Mouse (Mus musculus) CD4-positive, CD25-positive, alpha-beta regulatory T cell, adult 4 months (primary cell): ENCODE measurements around the gene Tex46. TPM values are rescaled to one million over a fixed set of nuclear protein-coding genes. Genes with fewer than 3 reads are reported as not detected.

Experiments used
- ATAC-seq: one replicate; pipeline ENCODE4 v1.8.0; 2017
- polyA plus RNA-seq, 2 experiments: library from polyadenylated mRNA; unstranded; fragments of 100-300 nt; shearing (Covaris generic); gene quantifications; one replicate each; pipeline ENCODE4 v1.2.1; 2017

The Tex46 gene
- not detected for polyA plus RNA-seq

GRCm38 (mm10) chr4:136610387-136610856 is at the start of gene Tex46:
Gene Tex46, plus strand, starts transcription at chr4:136610437.
- no peak for ATAC-seq

- no peak for ATAC-seq
These were observed 47.5 kb upstream of the Tex46 start for GRCm38 (mm10) chr4:136562755-136563154.

- ATAC-seq, result no peak
These were observed 41.6 kb upstream of the Tex46 start for GRCm38 (mm10) chr4:136568629-136569028.

GRCm38 (mm10) chr4:136569998-136570397 is 40.2 kb upstream of the Tex46 start:
- ATAC-seq, result peak; percentile 86

- no peak for ATAC-seq
These were observed 28.4 kb upstream of the Tex46 start for GRCm38 (mm10) chr4:136581885-136582284.

GRCm38 (mm10) chr4:136587221-136587827 is 22.9 kb upstream of the Tex46 start:
- no peak for ATAC-seq

- ATAC-seq, result no peak
These were observed 22.2 kb upstream of the Tex46 start for GRCm38 (mm10) chr4:136588003-136588402.

- ATAC-seq, result no peak
These were observed 18.1 kb upstream of the Tex46 start for GRCm38 (mm10) chr4:136592111-136592510.

- ATAC-seq, result no peak
These were observed 16.2 kb upstream of the Tex46 start for GRCm38 (mm10) chr4:136594006-136594405.

- ATAC-seq, result no peak
These were observed 15.0 kb upstream of the Tex46 start for GRCm38 (mm10) chr4:136595221-136595620.

GRCm38 (mm10) chr4:136598268-136598876 is 11.9 kb upstream of the Tex46 start:
- no peak for ATAC-seq

- no peak for ATAC-seq
These were observed 10.4 kb upstream of the Tex46 start for GRCm38 (mm10) chr4:136599869-136600268.

GRCm38 (mm10) chr4:136600536-136600935 is 9.7 kb upstream of the Tex46 start:
- ATAC-seq, result no peak

- ATAC-seq, result no peak
These were observed 8.8 kb upstream of the Tex46 start for GRCm38 (mm10) chr4:136601476-136601875.

GRCm38 (mm10) chr4:136602018-136602554 is 8.2 kb upstream of the Tex46 start:
- ATAC-seq, result peak; percentile 40

GRCm38 (mm10) chr4:136602568-136602967 is 7.7 kb upstream of the Tex46 start, which contains the start of gene Kdm1a:
Gene Kdm1a, minus strand, starts transcription at chr4:136602723.
- ATAC-seq, result peak; percentile 91

- no peak for ATAC-seq
These were observed 4.3 kb upstream of the Tex46 start for GRCm38 (mm10) chr4:136605756-136606485.

- ATAC-seq, result no peak
These were observed 3.4 kb downstream of the Tex46 start for GRCm38 (mm10) chr4:136613657-136614056.

- peak; percentile 47 for ATAC-seq
These were observed 11.1 kb downstream of the Tex46 start for GRCm38 (mm10) chr4:136621336-136621735.

GRCm38 (mm10) chr4:136621956-136622355 is 11.7 kb downstream of the Tex46 start:
- ATAC-seq, result no peak

GRCm38 (mm10) chr4:136622388-136622787 is 12.2 kb downstream of the Tex46 start, which contains the start of gene Lactbl1:
Gene Lactbl1, plus strand, starts transcription at chr4:136622621.
- no peak for ATAC-seq

- no peak for ATAC-seq
These were observed 16.4 kb downstream of the Tex46 start for GRCm38 (mm10) chr4:136626590-136626989.
